In genomic region chr2:174851525-174852330, GRCm38 (mm10) we compare ENCODE assay signal across 7 mouse cellular contexts.
DNase-seq lines count a peak whose midpoint lies in the region; ATAC-seq lines count a peak whose summit lies in the region.

No protein-coding gene starts in this region.

- H3K9ac ChIP-seq in embryonic facial prominence, embryonic 11.5 days (replicated peaks; ENCODE audit: low read length) = no peak overlapping the region
- no peak overlapping the region for H3K9ac ChIP-seq in heart, embryonic 11.5 days (ENCODE audit: low read depth, low read length)
- H3K9ac ChIP-seq in kidney, embryonic 15.5 days = no peak overlapping the region
- H3K9ac ChIP-seq in limb, embryonic 15.5 days = no peak overlapping the region
- no peak overlapping the region for H3K9ac ChIP-seq in neural tube, embryonic 11.5 days (ENCODE audit: low read length)
- H3K9ac ChIP-seq in stomach, embryonic 16.5 days (ENCODE audit: low read length) = peak overlapping the region; percentile 52

- peak; percentile 63 for ATAC-seq in embryonic facial prominence, embryonic 11.5 days (replicated peaks; ENCODE audit: insufficient number of reproducible peaks, low FRiP score, low TSS enrichment, low read depth)
- peak; percentile 33; the same call in 1 of the 2 replicates for ATAC-seq in heart, embryonic 11.5 days (replicated peaks; ENCODE audit: insufficient number of reproducible peaks, low FRiP score, low TSS enrichment)
- peak; percentile 82 for ATAC-seq in kidney, embryonic 15.5 days (replicated peaks; ENCODE audit: low FRiP score)
- 0 out of 2 replicates have a peak, but pooled peaks have one; percentile 12 for ATAC-seq in limb, embryonic 15.5 days (ENCODE audit: insufficient number of reproducible peaks, low FRiP score, low TSS enrichment, low read depth)
- ATAC-seq in neural tube, embryonic 11.5 days (ENCODE audit: insufficient read depth, low FRiP score, low TSS enrichment) = peak; percentile 73
- ATAC-seq in stomach, embryonic 16.5 days (ENCODE audit: insufficient read depth, low FRiP score) = peak; percentile 55; the same call in 1 of the 2 replicates

- H3K27ac ChIP-seq in embryonic facial prominence, embryonic 11.5 days (replicated peaks; ENCODE audit: low read depth, low read length) = peak overlapping the region; percentile 15; the same call in 1 of the 2 replicates
- H3K27ac ChIP-seq in heart, embryonic 11.5 days (ENCODE audit: low read depth, low read length) = no peak overlapping the region
- peak overlapping the region; percentile 75; the same call in 1 of the 2 replicates for H3K27ac ChIP-seq in kidney, embryonic 15.5 days
- peak overlapping the region; percentile 75 for H3K27ac ChIP-seq in limb, embryonic 15.5 days
- H3K27ac ChIP-seq in neural tube, embryonic 11.5 days (ENCODE audit: low read depth, low read length) = peak overlapping the region; percentile 67
- H3K27ac ChIP-seq in stomach, embryonic 16.5 days (ENCODE audit: low read length) = peak overlapping the region; percentile 55

- no peak overlapping the region for H3K4me2 ChIP-seq in embryonic facial prominence, embryonic 11.5 days (ENCODE audit: low read depth, low read length)
- no peak overlapping the region; the same call in 1 of the 2 replicates for H3K4me2 ChIP-seq in heart, embryonic 11.5 days
- no peak overlapping the region for H3K4me2 ChIP-seq in kidney, embryonic 15.5 days
- H3K4me2 ChIP-seq in limb, embryonic 15.5 days = no peak overlapping the region
- H3K4me2 ChIP-seq in neural tube, embryonic 11.5 days (ENCODE audit: low read depth) = no peak overlapping the region
- no peak overlapping the region for H3K4me2 ChIP-seq in stomach, embryonic 16.5 days (ENCODE audit: low read depth, low read length)

- WGBS in embryonic facial prominence, embryonic 11.5 days = 13% methylated on average over 22 of the region's 22 CpGs
- 22% methylated on average over 22 of the region's 22 CpGs for WGBS in heart, embryonic 11.5 days (ENCODE audit: insufficient replicate concordance)
- WGBS in kidney, embryonic 15.5 days = 15% methylated on average over 22 of the region's 22 CpGs
- WGBS in limb, embryonic 15.5 days = 11% methylated on average over 22 of the region's 22 CpGs
- 17% methylated on average over 22 of the region's 22 CpGs for WGBS in neural tube, embryonic 11.5 days
- WGBS in stomach, embryonic 16.5 days = 12% methylated on average over 22 of the region's 22 CpGs

- no peaks in the 10 kb centered on the region for H3K9me3 ChIP-seq in embryonic facial prominence, embryonic 11.5 days (replicated peaks; ENCODE audit: control insufficient read depth, low read length)
- H3K9me3 ChIP-seq in heart, embryonic 11.5 days (replicated peaks; ENCODE audit: control insufficient read depth, low read length) = no peaks in the 10 kb centered on the region
- H3K9me3 ChIP-seq in kidney, embryonic 15.5 days (replicated peaks) = no peaks in the 10 kb centered on the region
- no peaks in the 10 kb centered on the region for H3K9me3 ChIP-seq in limb, embryonic 15.5 days
- H3K9me3 ChIP-seq in neural tube, embryonic 11.5 days (ENCODE audit: control insufficient read depth, low read length) = no peaks in the 10 kb centered on the region
- no peaks in the 10 kb centered on the region for H3K9me3 ChIP-seq in stomach, embryonic 16.5 days (replicated peaks; ENCODE audit: control insufficient read depth, low read length)

- no peak overlapping the region for H3K4me3 ChIP-seq in embryonic facial prominence, embryonic 11.5 days (ENCODE audit: low read depth, low read length)
- no peak overlapping the region for H3K4me3 ChIP-seq in heart, embryonic 11.5 days (ENCODE audit: low read depth, low read length)
- H3K4me3 ChIP-seq in kidney, embryonic 15.5 days (replicated peaks) = no peak overlapping the region
- no peak overlapping the region for H3K4me3 ChIP-seq in limb, embryonic 15.5 days
- no peak overlapping the region for H3K4me3 ChIP-seq in neural tube, embryonic 11.5 days (ENCODE audit: low read depth, low read length)
- no peak overlapping the region for H3K4me3 ChIP-seq in stomach, embryonic 16.5 days (replicated peaks; ENCODE audit: low read length)

- peak; percentile 79 for DNase-seq in adrenal gland, postnatal 25 days
- peak; percentile 87 for DNase-seq in embryonic facial prominence, embryonic 11.5 days (ENCODE audit: low spot score)
- peak; percentile 89 for DNase-seq in neural tube, embryonic 11.5 days (ENCODE audit: low spot score)

- peaks cover 7% of the 10 kb centered on the region; the same call in 1 of the 2 replicates for H3K4me1 ChIP-seq in embryonic facial prominence, embryonic 11.5 days (ENCODE audit: control insufficient read depth, insufficient read depth, low read length)
- H3K4me1 ChIP-seq in heart, embryonic 11.5 days (ENCODE audit: control insufficient read depth, insufficient read depth, low read length) = no peaks in the 10 kb centered on the region
- H3K4me1 ChIP-seq in kidney, embryonic 15.5 days = peaks cover 34% of the 10 kb centered on the region
- peaks cover 37% of the 10 kb centered on the region for H3K4me1 ChIP-seq in limb, embryonic 15.5 days
- peaks cover 8% of the 10 kb centered on the region; the same call in 1 of the 2 replicates for H3K4me1 ChIP-seq in neural tube, embryonic 11.5 days (ENCODE audit: control insufficient read depth, insufficient read depth, low read length)
- peaks cover 17% of the 10 kb centered on the region for H3K4me1 ChIP-seq in stomach, embryonic 16.5 days (ENCODE audit: control insufficient read depth, insufficient read depth, low read length)

- H3K36me3 ChIP-seq in embryonic facial prominence, embryonic 11.5 days (replicated peaks; ENCODE audit: control insufficient read depth, insufficient read depth, low read depth, low read length) = no peaks in the 10 kb centered on the region
- H3K36me3 ChIP-seq in heart, embryonic 11.5 days (ENCODE audit: control insufficient read depth, insufficient read depth, low read length) = no peaks in the 10 kb centered on the region
- no peaks in the 10 kb centered on the region for H3K36me3 ChIP-seq in kidney, embryonic 15.5 days
- no peaks in the 10 kb centered on the region for H3K36me3 ChIP-seq in limb, embryonic 15.5 days
- H3K36me3 ChIP-seq in neural tube, embryonic 11.5 days (ENCODE audit: control insufficient read depth, insufficient read depth, low read length) = no peaks in the 10 kb centered on the region
- no peaks in the 10 kb centered on the region for H3K36me3 ChIP-seq in stomach, embryonic 16.5 days (ENCODE audit: control insufficient read depth, insufficient read depth, low read length)

- no peaks in the 10 kb centered on the region for H3K27me3 ChIP-seq in embryonic facial prominence, embryonic 11.5 days (ENCODE audit: control insufficient read depth, insufficient read depth, low read length)
- no peaks in the 10 kb centered on the region for H3K27me3 ChIP-seq in heart, embryonic 11.5 days (ENCODE audit: control insufficient read depth, insufficient read depth, low read length)
- H3K27me3 ChIP-seq in kidney, embryonic 15.5 days = no peaks in the 10 kb centered on the region
- no peaks in the 10 kb centered on the region for H3K27me3 ChIP-seq in limb, embryonic 15.5 days
- no peaks in the 10 kb centered on the region for H3K27me3 ChIP-seq in neural tube, embryonic 11.5 days (ENCODE audit: control insufficient read depth, insufficient read depth, low read length)
- no peaks in the 10 kb centered on the region for H3K27me3 ChIP-seq in stomach, embryonic 16.5 days (ENCODE audit: control insufficient read depth, insufficient read depth, low read length)

Comparison
In these comparisons a context has a peak if more than half of its experiments do, and no peak if none do; other contexts are left out.
1. ATAC-seq: peak in every context shown above with its lines; median percentile 82 in kidney, embryonic 15.5 days; 73 in neural tube, embryonic 11.5 days; 63 in embryonic facial prominence, embryonic 11.5 days; 55 in stomach, embryonic 16.5 days; 33 in heart, embryonic 11.5 days; 12 in limb, embryonic 15.5 days.